Mouse (Mus musculus) kidney, embryonic 15.5 days (tissue): ENCODE measurements around the gene Mrps23. TPM values are rescaled to one million over a fixed set of nuclear protein-coding genes. Genes with fewer than 3 reads are reported as not detected.
A peak's percentile ranks its signal among the peaks of the same experiment; 100 is the strongest.

ENCODE experiments used
- ATAC-seq: fragments of 200-750 bp; cut with Nextera tagmentation; replicated peaks from 2 replicates; pipeline ENCODE4 v1.8.0; 2017; ENCODE audit warnings: moderate TSS enrichment; ENCODE audit not compliant: low FRiP score
- H3K27ac ChIP-seq: fragments of 300-500 bp; sonication (generic); 2 replicates; pipeline ENCODE4 v1.5.1; 2015; ENCODE audit warnings: mild to moderate bottlenecking, inconsistent platforms
- H3K27me3 ChIP-seq: fragments of 300-500 bp; sonication (generic); 2 replicates; pipeline ENCODE4 v1.6.1; 2015; ENCODE audit warnings: inconsistent platforms
- H3K36me3 ChIP-seq: fragments of 300-500 bp; sonication (generic); 2 replicates; pipeline ENCODE4 v1.6.1; 2015; ENCODE audit warnings: inconsistent platforms
- H3K4me1 ChIP-seq: fragments of 300-500 bp; sonication (generic); 2 replicates; pipeline ENCODE4 v1.6.1; 2015; ENCODE audit warnings: inconsistent platforms
- H3K4me2 ChIP-seq: fragments of 300-500 bp; sonication (generic); 2 replicates; pipeline ENCODE4 v1.6.1; 2015; ENCODE audit warnings: moderate library complexity, mild to moderate bottlenecking, inconsistent platforms
- H3K4me3 ChIP-seq: fragments of 300-500 bp; sonication (generic); replicated peaks from 2 replicates; pipeline ENCODE4 v1.5.1; 2015; ENCODE audit warnings: mild to moderate bottlenecking, inconsistent platforms
- H3K9ac ChIP-seq: fragments of 300-500 bp; sonication (generic); 2 replicates; pipeline ENCODE4 v1.6.1; 2015; ENCODE audit warnings: mild to moderate bottlenecking, inconsistent platforms
- H3K9me3 ChIP-seq: fragments of 300-500 bp; sonication (generic); replicated peaks from 2 replicates; pipeline ENCODE4 v1.6.1; 2016; ENCODE audit warnings: inconsistent platforms
- WGBS: fragments of 180-500 bp; shearing (Covaris S2); methylation state at CpG from one replicate; pipeline ENCODE4 v1.1.7; 2015; ENCODE audit warnings: mixed read lengths; 5-methylcytosine and 5-hydroxymethylcytosine counted together
- polyA plus RNA-seq: library from polyadenylated mRNA; unstranded; fragments of >200 nt; fragmentation: Nextera tagmentation; extraction: Ambion mirVana; gene quantifications from 2 replicates; pipeline ENCODE4 v1.2.1, GENCODE M21; 2015

The Mrps23 gene
- polyA plus RNA-seq, 1 experiment from 2014 or later = 57.5 TPM

DNA sequence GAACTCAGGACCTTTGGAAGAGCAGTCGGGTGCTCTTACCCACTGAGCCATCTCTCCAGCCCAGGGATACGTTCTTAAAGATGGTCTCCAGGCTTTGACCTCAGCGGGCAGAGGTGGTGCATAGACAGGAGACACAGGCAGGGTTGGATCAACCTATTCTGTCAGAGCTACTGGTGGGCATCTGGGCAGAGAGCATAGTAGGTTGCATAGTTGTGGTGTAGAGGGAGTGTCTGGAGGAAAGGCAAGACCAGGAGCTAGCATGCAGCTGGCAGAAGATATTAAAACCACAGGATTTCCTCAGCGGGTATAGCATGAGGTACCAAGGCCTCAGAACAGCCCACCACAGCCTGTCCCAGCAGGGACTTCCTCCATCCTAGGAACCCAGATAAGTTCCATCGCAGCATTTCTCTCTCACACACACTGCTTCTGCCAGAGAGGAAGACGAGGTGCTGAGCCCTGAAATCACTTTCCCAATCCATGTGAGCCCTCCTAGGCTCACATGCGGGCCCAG lies 39.9 kb upstream of the Mrps23 start:
- H3K27me3 ChIP-seq = 0 out of 2 replicates have a peak, but pooled peaks cover 7% of the 10 kb centered on the region
- H3K27ac ChIP-seq = peak overlapping the region; percentile 76
- no peaks in the 10 kb centered on the region for H3K9me3 ChIP-seq
- H3K36me3 ChIP-seq = no peaks in the 10 kb centered on the region
- no peak overlapping the region for H3K9ac ChIP-seq
- peaks cover 63% of the 10 kb centered on the region for H3K4me1 ChIP-seq
- no peak overlapping the region for H3K4me3 ChIP-seq
- 77% methylated on average over 7 of the region's 7 CpGs for WGBS
- no peak for ATAC-seq
- no peak overlapping the region for H3K4me2 ChIP-seq

DNA sequence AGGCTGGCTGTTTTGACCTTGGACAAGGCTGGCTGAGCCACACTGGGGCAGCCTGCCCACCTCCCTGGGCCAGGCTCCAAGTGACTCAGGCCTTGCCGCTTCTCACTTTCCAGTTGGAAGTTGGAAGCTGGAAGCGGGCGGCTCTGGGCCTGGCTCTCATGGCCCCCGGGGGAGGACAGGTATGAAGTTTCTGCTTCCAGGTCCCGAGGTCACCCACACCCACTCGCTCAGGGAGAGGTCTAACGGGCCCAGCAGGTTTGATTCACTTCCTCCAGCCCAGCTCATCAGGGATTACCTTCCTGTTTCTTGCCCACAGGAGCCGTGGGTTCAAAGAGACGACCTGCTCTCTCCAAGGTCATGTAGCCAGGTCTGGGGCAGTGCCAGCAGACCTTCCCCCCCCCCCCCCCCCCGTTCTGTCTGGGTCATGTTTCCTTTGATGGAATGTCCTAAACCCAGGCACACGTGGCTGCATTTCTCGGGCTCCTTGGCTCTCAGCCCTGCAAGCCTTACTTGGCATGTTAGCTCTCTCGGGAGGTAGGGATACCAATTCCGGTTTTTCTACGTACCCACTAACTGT lies 39.3 kb upstream of the Mrps23 start:
- H3K9ac ChIP-seq = no peak overlapping the region
- H3K4me3 ChIP-seq = no peak overlapping the region
- peaks cover 62% of the 10 kb centered on the region for H3K4me1 ChIP-seq
- no peaks in the 10 kb centered on the region for H3K36me3 ChIP-seq
- H3K27ac ChIP-seq = peak overlapping the region; percentile 76
- no peaks in the 10 kb centered on the region for H3K9me3 ChIP-seq
- 13% methylated on average over 15 of the region's 15 CpGs for WGBS
- ATAC-seq = peak; percentile 7; the same call in 1 of the 2 replicates
- no peak overlapping the region for H3K4me2 ChIP-seq
- peaks cover 13% of the 10 kb centered on the region; the same call in 1 of the 2 replicates for H3K27me3 ChIP-seq

DNA sequence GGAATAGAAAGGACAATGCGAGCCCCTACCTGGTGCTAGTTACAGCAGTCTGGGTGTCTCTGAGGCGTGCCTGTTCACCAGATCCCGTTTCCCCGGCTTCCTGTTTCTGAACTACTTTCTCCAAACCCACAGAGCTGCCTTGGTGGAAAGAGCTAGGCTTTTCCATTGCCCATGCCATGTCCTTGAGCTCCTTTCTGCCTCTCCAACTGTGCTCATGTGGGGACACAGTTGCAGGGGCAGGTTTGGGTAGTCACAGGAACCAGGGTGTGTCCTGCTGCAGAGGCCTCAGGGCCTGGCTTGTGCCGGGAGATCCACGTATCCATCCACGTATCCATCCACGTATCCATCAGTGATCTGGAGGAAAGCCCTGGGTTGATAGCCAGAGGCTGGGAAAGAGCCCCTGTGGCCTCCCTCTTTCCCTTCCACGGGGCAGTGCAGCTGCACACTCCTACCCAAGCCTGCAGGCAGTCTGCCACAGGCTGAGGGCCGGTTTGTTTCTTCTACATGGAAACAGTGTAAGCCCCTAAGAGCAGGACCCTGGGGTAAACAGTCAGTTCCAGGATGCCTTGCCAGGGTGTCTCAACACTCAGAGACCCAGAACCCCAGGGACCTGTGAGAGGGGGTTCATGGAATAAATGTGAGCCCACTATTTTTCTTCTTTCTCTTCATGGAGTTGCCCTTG lies 38.4 kb upstream of the Mrps23 start:
- Histone ChIP-seq H3K9ac (peak overlapping the region; percentile 19; the same call in 1 of the 2 replicates), H3K27ac (peak overlapping the region; percentile 76), H3K27me3 (peaks cover 14% of the 10 kb centered on the region; the same call in 1 of the 2 replicates), H3K36me3 (no peaks in the 10 kb centered on the region), H3K4me2 (no peak overlapping the region), H3K4me1 (peaks cover 55% of the 10 kb centered on the region), H3K9me3 (no peaks in the 10 kb centered on the region), H3K4me3 (no peak overlapping the region)
- no peak for ATAC-seq
- 62% methylated on average over 10 of the region's 10 CpGs for WGBS

DNA sequence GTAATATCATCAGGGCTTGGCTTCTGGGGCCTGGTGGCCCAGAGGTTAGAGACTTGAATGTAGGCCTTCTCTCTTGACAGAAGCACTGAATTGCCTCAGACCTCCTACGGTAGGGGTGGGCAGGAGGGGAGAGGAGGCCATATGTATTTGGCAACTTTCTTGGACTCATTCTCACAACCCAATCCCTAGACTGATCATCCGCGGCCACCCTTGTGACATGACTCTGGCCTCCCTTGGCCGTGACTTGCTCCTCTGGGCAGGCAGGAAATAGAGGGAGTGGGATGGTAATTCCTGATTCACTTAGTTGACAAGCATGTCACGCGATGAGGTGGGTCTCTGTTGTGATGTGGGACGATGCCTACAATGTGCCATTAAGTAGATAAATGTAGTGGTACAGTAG lies 37.7 kb upstream of the Mrps23 start:
- no peak overlapping the region for H3K27ac ChIP-seq
- no peak overlapping the region for H3K9ac ChIP-seq
- H3K27me3 ChIP-seq = peaks cover 14% of the 10 kb centered on the region; the same call in 1 of the 2 replicates
- H3K36me3 ChIP-seq = no peaks in the 10 kb centered on the region
- peaks cover 49% of the 10 kb centered on the region for H3K4me1 ChIP-seq
- no peak overlapping the region for H3K4me2 ChIP-seq
- no peak overlapping the region for H3K4me3 ChIP-seq
- no peaks in the 10 kb centered on the region for H3K9me3 ChIP-seq
- ATAC-seq = no peak
- 73% methylated on average over 7 of the region's 7 CpGs for WGBS

DNA sequence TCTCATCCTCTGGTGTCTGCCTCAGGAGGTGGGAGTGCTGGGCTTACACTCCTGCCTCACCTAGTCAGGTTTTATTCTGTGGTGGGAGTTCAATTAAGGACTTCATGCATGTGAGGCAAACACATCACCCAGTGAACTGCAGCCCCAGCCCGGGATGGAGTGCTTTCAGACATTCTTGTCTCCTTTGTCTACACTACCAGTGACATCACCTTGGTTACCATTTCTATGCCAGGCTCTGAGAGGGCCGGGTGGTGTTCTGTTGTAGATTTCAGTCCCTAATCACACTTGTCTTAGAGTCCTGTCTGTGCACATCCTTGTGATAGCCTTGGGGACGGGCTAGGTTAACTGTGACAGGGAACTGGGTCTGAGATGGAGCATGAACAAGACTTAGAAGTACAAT lies 35.6 kb upstream of the Mrps23 start:
- ATAC-seq = no peak
- Histone ChIP-seq H3K4me1 (peaks cover 52% of the 10 kb centered on the region), H3K27ac (no peak overlapping the region), H3K9ac (no peak overlapping the region), H3K4me3 (no peak overlapping the region), H3K4me2 (no peak overlapping the region), H3K27me3 (peaks cover 14% of the 10 kb centered on the region; the same call in 1 of the 2 replicates), H3K9me3 (no peaks in the 10 kb centered on the region), H3K36me3 (no peaks in the 10 kb centered on the region)
- 77% methylated on average over 3 of the region's 3 CpGs for WGBS

DNA sequence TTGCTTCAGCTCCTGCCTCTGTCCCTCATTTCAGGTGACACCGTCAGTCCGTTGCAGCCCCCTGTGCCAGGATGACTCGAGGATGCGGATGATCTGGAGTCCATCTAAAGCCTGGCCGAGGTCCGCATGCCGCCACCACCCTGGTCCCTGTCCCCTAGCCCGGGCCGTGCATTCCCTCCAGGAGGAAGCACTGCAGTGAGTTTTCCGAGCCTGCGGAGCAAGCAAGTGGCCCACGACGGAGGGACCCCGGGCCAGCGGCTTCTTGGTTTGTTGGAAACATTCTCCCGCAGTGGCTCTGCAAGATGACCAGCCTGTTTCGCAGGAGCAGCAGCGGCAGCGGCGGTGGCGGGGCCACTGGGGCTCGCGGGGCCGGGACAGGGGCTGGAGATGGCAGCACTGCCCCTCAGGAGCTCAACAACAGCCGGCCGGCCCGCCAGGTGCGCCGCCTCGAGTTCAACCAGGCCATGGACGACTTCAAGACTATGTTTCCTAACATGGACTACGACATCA lies 34.6 kb upstream of the Mrps23 start:
- peaks cover 53% of the 10 kb centered on the region for H3K4me1 ChIP-seq

DNA sequence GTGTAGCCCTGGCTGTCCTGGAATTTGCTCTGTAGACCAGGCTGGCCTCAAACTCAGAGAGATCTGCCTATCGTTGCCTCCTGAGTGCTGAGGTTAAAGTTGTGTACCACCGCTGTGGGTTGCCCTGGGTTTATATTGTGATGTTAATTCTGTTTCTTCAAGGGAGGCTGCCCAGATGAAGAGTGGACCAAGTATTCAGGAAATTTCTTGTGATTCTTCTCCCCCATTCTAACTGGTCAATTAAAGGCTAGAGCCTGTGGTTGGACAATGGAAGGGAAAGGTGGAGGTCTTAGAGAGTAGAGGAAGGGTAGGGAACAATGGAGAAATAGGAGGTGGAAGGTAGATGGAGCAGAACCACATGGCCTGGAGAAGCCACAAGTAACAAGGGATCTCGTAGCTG lies 33.6 kb upstream of the Mrps23 start:
- ATAC-seq = no peak
- Histone ChIP-seq H3K4me2 (no peak overlapping the region), H3K9me3 (no peaks in the 10 kb centered on the region), H3K4me3 (no peak overlapping the region), H3K27me3 (peaks cover 14% of the 10 kb centered on the region; the same call in 1 of the 2 replicates), H3K4me1 (peaks cover 42% of the 10 kb centered on the region), H3K36me3 (no peaks in the 10 kb centered on the region), H3K9ac (no peak overlapping the region), H3K27ac (no peak overlapping the region)
- 89% methylated on average over 3 of the region's 3 CpGs for WGBS

More for the DNA sequence above, 34.6 kb upstream of the Mrps23 start:
- H3K9me3 ChIP-seq = no peaks in the 10 kb centered on the region
- H3K27me3 ChIP-seq = peaks cover 14% of the 10 kb centered on the region; the same call in 1 of the 2 replicates
- peak overlapping the region; percentile 50 for H3K4me2 ChIP-seq
- WGBS = 29% methylated on average over 32 of the region's 32 CpGs
- no peaks in the 10 kb centered on the region for H3K36me3 ChIP-seq
- no peak for ATAC-seq
- H3K27ac ChIP-seq = no peak overlapping the region
- peak overlapping the region; percentile 19; the same call in 1 of the 2 replicates for H3K4me3 ChIP-seq
- H3K9ac ChIP-seq = no peak overlapping the region

DNA sequence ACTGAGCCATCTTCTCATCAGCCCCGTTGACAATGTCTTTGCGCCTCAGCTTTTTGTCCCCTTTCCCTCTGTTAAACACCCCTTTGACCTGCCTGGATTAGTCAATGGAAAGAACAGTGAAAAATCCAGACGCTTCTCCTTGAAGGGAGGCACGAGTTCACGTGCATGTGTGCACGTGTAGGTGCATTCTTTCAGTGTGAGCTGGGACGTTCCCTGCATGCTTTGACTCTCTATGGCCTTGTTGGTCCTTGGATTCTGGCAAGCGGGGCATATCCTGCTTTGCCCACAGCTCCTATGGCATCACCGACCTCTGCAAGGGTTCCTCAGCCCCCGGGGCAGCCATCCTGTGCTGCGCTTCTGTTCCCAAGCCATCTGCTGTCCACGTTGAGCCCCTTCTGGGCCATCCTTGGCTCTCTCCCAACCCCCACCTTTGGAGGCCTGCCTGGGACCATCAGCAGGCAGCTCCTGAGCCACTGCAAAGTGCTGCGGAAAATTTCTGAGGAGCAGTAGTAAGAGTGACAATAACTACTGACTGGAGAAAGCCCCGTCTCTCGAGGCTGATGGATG lies 32.2 kb upstream of the Mrps23 start:
- H3K27ac ChIP-seq = 0 out of 2 replicates have a peak overlapping the region, but pooled peaks have one; percentile 86
- H3K9me3 ChIP-seq = no peaks in the 10 kb centered on the region
- H3K9ac ChIP-seq = no peak overlapping the region
- no peak for ATAC-seq
- peaks cover 14% of the 10 kb centered on the region; the same call in 1 of the 2 replicates for H3K27me3 ChIP-seq
- H3K4me1 ChIP-seq = peaks cover 32% of the 10 kb centered on the region
- WGBS = 76% methylated on average over 15 of the region's 15 CpGs
- H3K36me3 ChIP-seq = peaks cover 2% of the 10 kb centered on the region; the same call in 1 of the 2 replicates
- no peak overlapping the region for H3K4me2 ChIP-seq
- no peak overlapping the region for H3K4me3 ChIP-seq

DNA sequence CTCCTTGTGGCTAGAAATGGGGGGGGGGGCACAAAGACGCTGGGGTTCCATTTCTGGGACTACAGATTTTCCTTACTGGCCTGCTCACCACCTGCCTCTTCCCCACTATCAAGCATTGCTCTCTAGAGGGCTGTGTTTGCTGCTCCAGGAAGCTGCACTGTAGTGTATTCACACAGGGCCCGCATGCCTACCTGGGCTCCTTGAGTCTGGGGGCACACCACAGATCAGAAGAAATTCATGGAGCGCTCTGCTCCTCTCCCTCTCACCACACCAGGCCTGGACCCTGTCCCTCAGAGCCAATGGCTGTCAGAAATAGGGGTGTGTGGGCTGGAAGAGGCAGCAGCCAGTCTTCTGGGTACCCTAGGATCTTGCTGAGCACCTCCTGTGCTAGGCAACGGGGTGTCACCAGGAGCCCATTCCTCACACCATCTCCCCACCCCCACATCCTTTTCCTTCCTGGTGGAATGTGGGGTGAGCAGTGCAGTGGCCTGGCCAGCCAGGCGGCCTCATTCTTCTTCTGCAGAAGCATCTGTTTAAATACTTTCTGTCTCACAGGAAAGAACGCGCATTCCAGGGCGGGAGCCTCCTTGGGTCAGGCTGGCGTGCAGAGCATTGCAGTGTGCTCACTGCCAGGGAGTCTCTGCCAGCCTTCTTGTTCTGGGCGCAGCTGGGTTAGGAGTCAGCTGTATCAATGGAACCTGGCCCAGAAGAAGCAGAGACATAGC lies 31.4 kb upstream of the Mrps23 start:
- Histone ChIP-seq H3K9me3 (no peaks in the 10 kb centered on the region), H3K4me2 (peak overlapping the region; percentile 21; the same call in 1 of the 2 replicates), H3K27ac (peak overlapping the region; percentile 86), H3K4me3 (no peak overlapping the region), H3K36me3 (peaks cover 10% of the 10 kb centered on the region), H3K4me1 (peaks cover 32% of the 10 kb centered on the region), H3K27me3 (peaks cover 14% of the 10 kb centered on the region; the same call in 1 of the 2 replicates), H3K9ac (no peak overlapping the region)
- WGBS = 35% methylated on average over 10 of the region's 10 CpGs
- ATAC-seq = peak; percentile 59

DNA sequence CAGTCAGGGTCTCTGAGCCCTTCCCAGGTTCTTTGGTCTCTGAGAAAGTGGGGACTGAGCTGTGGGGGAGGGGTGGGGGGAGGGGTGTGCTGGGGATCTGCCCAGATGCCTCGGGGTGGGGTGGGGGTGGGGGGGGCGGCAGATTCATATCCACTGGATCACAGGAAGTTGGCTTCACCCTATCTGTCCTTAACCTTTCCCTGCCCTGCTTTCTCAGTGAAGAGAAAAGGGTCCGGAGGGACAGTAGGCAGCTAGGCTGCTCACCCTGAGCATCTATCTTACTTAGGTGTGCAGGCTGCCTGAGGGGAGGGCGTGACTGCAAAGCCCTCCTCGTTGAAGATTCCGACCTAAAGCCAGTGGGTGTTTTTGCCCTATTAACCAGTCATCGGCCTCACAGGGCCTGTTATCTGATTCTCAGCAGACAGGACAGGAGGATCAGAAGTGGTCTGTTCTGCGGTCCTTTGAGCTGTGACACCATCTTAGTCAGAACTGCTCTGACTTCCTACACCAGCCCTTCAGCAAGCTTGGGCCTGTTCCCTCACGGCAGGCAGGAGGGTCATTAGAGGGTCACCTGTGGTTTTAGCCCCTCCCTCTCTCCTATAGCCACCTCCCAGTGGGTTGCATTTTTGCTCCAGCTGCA lies 30.7 kb upstream of the Mrps23 start:
- peak overlapping the region; percentile 21; the same call in 1 of the 2 replicates for H3K4me2 ChIP-seq
- H3K4me1 ChIP-seq = peaks cover 32% of the 10 kb centered on the region
- peaks cover 14% of the 10 kb centered on the region for H3K36me3 ChIP-seq
- 13% methylated on average over 9 of the region's 9 CpGs for WGBS
- H3K9me3 ChIP-seq = no peaks in the 10 kb centered on the region
- peaks cover 12% of the 10 kb centered on the region; the same call in 1 of the 2 replicates for H3K27me3 ChIP-seq
- peak overlapping the region; percentile 86 for H3K27ac ChIP-seq
- H3K9ac ChIP-seq = no peak overlapping the region
- ATAC-seq = peak; percentile 35; the same call in 1 of the 2 replicates
- H3K4me3 ChIP-seq = no peak overlapping the region

DNA sequence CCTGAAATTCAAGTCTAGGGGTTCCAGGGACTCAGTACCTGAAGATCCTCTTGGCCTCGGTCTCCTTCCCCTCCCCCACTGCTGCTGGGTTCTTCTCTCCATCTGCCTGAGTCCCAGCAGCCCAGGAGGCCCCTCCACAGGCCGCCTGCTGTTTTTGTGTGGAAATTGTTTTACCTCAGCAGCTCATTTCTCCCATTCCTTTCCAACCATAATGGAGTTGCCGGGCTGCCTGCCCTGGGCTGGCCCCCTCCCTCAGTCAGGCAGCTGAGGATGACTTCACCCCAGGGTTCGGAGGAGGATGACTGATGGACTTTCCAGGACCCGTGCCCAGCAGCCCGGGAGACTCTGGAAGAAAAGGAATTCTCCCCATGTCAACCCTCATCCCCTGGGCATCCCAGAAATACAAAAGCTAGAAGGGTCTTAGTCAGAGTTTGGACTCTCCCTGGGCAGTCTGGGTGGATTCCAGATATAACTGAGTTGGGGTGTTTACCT lies 23.7 kb upstream of the Mrps23 start:
- Histone ChIP-seq H3K9ac (no peak overlapping the region), H3K27me3 (no peaks in the 10 kb centered on the region), H3K27ac (peak overlapping the region; percentile 86), H3K4me2 (peak overlapping the region; percentile 10), H3K36me3 (peaks cover 30% of the 10 kb centered on the region), H3K9me3 (no peaks in the 10 kb centered on the region), H3K4me3 (no peak overlapping the region), H3K4me1 (peaks cover 51% of the 10 kb centered on the region)
- ATAC-seq = no peak
- WGBS = 19% methylated on average over 6 of the region's 6 CpGs
